Mouse (Mus musculus): ENCODE measurements at regions not wholly inside any gene's neighbourhood (a gene's known extent, or its start where the extent isn't known, plus 50 kb on each side); places are given as distances from the start of the nearest gene placed in this dataset.

DNA sequence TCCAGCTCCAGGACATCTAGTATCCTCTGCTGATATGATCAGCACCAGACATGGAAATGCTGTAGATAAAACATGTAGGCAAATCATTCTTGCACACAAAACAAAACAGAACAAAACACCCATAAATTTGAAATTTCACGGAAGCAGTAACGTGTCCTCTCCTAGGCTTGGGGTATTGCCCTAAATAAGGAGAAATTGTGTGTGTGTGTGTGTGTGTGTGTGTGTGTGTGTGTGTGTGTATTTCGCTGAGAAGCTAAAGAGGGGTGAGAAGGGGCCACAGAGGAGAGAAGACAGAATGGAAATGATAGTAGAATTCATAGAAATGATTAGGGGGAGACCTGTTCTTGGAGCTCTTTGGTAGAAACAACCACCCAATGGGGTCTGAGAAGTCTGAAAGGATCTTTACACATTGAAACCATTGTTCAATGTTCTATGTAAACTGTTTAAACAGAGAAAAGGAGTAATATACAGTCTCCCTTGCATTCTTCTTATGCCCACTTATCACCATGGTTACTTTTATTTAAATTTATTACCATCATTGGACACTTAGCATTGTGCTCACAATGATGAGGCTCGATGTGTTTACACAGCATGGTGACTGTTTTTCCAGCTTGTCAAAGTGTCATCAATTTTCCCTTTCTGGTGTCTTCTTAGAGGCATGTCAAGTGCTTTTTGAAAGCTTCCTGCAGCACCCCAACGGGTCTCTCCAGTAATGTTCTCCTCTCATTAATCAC is 317.3 kb upstream of the 4933412E24Rik start:
- 62% methylated on average over 5 of the region's 5 CpGs for WGBS
- TF ChIP-seq CTCF (IDR thresholded peaks at IDR 0.05; ENCODE audit: extremely low read depth, insufficient read depth, insufficient read length, insufficient replicate concordance) (no peak), POLR2A (IDR thresholded peaks at IDR 0.05; ENCODE audit: low read depth, low read length) (no peak)
- H3K27ac ChIP-seq (ENCODE audit: insufficient read depth, low read length) = no peak overlapping the region
- DNase-seq (ENCODE audit: low read depth in 1 of 2, low spot score in 2 of 2) = no peak
- H3K36me3 ChIP-seq (ENCODE audit: control insufficient read depth, insufficient read depth, low read length) = no peaks in the 10 kb centered on the region
- no peaks in the 10 kb centered on the region for H3K27me3 ChIP-seq (ENCODE audit: control insufficient read depth, insufficient read depth, low read length)
- no peaks in the 10 kb centered on the region for H3K4me1 ChIP-seq (ENCODE audit: control insufficient read depth, insufficient read depth, insufficient read length)
- no peak overlapping the region for H3K4me3 ChIP-seq (ENCODE audit: extremely low read depth, insufficient read depth, insufficient read length)

DNA sequence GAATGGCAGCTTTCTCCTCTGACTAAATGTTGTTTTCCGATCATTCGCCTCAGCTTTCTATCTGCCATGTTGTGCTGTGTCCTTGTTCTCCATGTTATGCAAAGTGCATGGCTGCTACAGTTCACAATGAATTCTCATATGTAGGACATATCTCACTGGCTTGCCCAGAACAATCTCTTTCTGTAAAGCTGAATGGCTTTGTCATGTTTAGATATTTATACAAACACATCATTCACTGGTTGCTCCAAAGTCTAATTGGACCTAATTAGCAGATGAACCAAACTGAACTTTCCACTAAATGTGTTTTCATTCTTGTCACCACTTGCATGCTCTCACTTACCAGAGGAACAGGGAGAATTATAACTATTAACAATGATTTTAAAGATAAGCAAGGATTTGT is 301.2 kb upstream of the 4933412E24Rik start:
- Histone ChIP-seq H3K27me3 (ENCODE audit: control insufficient read depth, insufficient read depth, low read length) (no peaks in the 10 kb centered on the region), H3K4me3 (ENCODE audit: extremely low read depth, insufficient read depth, insufficient read length) (no peak overlapping the region), H3K4me1 (ENCODE audit: control insufficient read depth, insufficient read depth, insufficient read length) (no peaks in the 10 kb centered on the region), H3K27ac (ENCODE audit: insufficient read depth, low read length) (no peak overlapping the region), H3K36me3 (ENCODE audit: control insufficient read depth, insufficient read depth, low read length) (no peaks in the 10 kb centered on the region)
- TF ChIP-seq CTCF (IDR thresholded peaks at IDR 0.05; ENCODE audit: extremely low read depth, insufficient read depth, insufficient read length, insufficient replicate concordance) (no peak), POLR2A (IDR thresholded peaks at IDR 0.05; ENCODE audit: low read depth, low read length) (no peak)
- DNase-seq (ENCODE audit: low read depth in 1 of 2, low spot score in 2 of 2) = no peak
- 93% methylated on average over 2 of the region's 2 CpGs for WGBS

DNA sequence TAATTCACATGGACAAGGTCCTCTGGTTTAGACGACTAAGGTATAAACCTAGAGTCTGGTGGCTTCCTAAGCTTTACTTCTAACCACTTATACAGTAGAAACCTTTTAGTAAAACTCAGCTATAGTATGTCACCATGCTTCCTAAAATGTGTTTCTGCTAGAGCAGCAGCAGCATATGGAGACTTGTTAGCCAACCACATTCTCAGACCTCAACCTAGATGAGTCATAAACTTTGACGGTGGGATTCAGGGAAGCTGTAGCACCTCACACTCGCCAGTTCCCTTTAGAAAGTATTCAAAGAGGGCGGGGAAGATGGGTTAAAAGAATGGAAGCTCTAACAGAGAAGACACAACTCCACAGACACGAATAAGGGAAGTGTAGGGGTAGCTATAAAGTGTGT is 298.8 kb upstream of the 4933412E24Rik start:
- 53% methylated on average over 5 of the region's 5 CpGs for WGBS
- no peaks in the 10 kb centered on the region for H3K4me1 ChIP-seq (ENCODE audit: control insufficient read depth, insufficient read depth, insufficient read length)
- H3K27ac ChIP-seq (ENCODE audit: insufficient read depth, low read length) = no peak overlapping the region
- H3K36me3 ChIP-seq (ENCODE audit: control insufficient read depth, insufficient read depth, low read length) = no peaks in the 10 kb centered on the region
- no peak overlapping the region for H3K4me3 ChIP-seq (ENCODE audit: extremely low read depth, insufficient read depth, insufficient read length)
- H3K27me3 ChIP-seq (ENCODE audit: control insufficient read depth, insufficient read depth, low read length) = no peaks in the 10 kb centered on the region
- TF ChIP-seq CTCF (IDR thresholded peaks at IDR 0.05; ENCODE audit: extremely low read depth, insufficient read depth, insufficient read length, insufficient replicate concordance) (no peak), POLR2A (IDR thresholded peaks at IDR 0.05; ENCODE audit: low read depth, low read length) (no peak)
- no peak for DNase-seq (ENCODE audit: low read depth in 1 of 2, low spot score in 2 of 2)

DNA sequence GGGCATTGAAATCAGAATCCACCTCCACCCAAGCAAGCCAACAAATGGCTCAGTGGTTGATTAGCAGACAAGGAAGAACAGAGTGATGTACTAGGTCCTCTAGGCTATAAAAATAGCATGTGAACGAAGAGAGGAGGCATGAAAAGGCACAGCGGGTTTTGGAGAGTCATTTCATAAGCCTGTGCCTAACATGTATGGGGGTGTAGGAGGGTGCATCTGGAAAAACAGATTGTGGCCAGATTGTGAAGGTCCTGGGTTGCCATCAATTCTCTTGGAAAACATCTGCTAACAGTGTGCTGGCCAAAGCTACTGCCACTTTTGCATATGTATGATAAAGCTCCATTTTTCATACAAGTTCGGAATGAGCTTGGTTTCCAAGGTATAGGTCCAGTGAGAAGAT is 293.5 kb upstream of the 4933412E24Rik start:
- Histone ChIP-seq H3K4me3 (ENCODE audit: extremely low read depth, insufficient read depth, insufficient read length) (no peak overlapping the region), H3K4me1 (ENCODE audit: control insufficient read depth, insufficient read depth, insufficient read length) (no peaks in the 10 kb centered on the region), H3K27ac (ENCODE audit: insufficient read depth, low read length) (no peak overlapping the region), H3K36me3 (ENCODE audit: control insufficient read depth, insufficient read depth, low read length) (no peaks in the 10 kb centered on the region), H3K27me3 (ENCODE audit: control insufficient read depth, insufficient read depth, low read length) (no peaks in the 10 kb centered on the region)
- no peak for DNase-seq (ENCODE audit: low read depth in 1 of 2, low spot score in 2 of 2)
- 78% methylated on average over 3 of the region's 3 CpGs for WGBS
- TF ChIP-seq CTCF (IDR thresholded peaks at IDR 0.05; ENCODE audit: extremely low read depth, insufficient read depth, insufficient read length, insufficient replicate concordance) (no peak), POLR2A (IDR thresholded peaks at IDR 0.05; ENCODE audit: low read depth, low read length) (no peak)

DNA sequence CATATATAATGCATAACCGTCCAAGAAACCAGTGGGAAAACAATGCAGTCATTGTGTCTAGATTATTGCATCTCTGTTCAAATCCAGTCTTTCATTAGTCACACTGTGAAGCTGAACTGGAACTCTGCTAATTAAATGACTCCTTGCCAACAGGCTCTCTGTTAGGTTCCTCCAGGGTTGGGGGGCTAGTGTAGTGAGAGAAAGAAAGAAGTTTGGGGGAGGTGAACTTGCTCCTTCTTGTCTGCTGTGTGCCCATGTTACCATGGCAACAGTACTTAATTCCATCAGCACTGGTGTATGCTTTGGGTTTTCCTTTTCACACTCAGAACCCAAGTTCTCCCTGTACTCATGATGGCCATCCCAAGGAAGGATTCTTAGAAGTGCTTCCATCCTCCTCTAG is 292.6 kb upstream of the 4933412E24Rik start:
- Histone ChIP-seq H3K4me1 (ENCODE audit: control insufficient read depth, insufficient read depth, insufficient read length) (no peaks in the 10 kb centered on the region), H3K4me3 (ENCODE audit: extremely low read depth, insufficient read depth, insufficient read length) (no peak overlapping the region), H3K27ac (ENCODE audit: insufficient read depth, low read length) (no peak overlapping the region), H3K36me3 (ENCODE audit: control insufficient read depth, insufficient read depth, low read length) (no peaks in the 10 kb centered on the region), H3K27me3 (ENCODE audit: control insufficient read depth, insufficient read depth, low read length) (no peaks in the 10 kb centered on the region)
- no peak for DNase-seq (ENCODE audit: low read depth in 1 of 2, low spot score in 2 of 2)
- WGBS = 81% methylated on average over 1 of the region's 1 CpGs
- TF ChIP-seq POLR2A (IDR thresholded peaks at IDR 0.05; ENCODE audit: low read depth, low read length) (no peak), CTCF (IDR thresholded peaks at IDR 0.05; ENCODE audit: extremely low read depth, insufficient read depth, insufficient read length, insufficient replicate concordance) (no peak)

DNA sequence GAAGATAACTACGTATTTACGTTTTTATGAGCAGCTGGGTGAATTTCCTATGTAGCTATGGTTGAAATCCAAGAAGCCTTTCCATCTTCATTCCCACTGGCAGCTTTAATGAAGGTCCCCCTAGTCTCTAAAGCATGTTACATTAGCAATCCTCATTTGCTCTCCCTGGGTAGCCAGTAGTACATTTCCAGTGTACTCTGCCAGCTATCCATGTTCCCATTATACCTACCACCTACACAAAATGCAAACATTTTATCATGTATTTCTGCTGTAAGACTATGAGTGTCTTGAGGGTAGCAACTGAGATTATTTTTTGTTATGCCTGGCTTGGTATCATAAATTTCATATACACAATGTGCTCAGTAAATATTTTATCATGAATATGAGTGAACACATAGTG is 291.7 kb upstream of the 4933412E24Rik start:
- no peak for TF ChIP-seq POLR2A (IDR thresholded peaks at IDR 0.05; ENCODE audit: low read depth, low read length)
- no peak for TF ChIP-seq CTCF (IDR thresholded peaks at IDR 0.05; ENCODE audit: extremely low read depth, insufficient read depth, insufficient read length, insufficient replicate concordance)

DNA sequence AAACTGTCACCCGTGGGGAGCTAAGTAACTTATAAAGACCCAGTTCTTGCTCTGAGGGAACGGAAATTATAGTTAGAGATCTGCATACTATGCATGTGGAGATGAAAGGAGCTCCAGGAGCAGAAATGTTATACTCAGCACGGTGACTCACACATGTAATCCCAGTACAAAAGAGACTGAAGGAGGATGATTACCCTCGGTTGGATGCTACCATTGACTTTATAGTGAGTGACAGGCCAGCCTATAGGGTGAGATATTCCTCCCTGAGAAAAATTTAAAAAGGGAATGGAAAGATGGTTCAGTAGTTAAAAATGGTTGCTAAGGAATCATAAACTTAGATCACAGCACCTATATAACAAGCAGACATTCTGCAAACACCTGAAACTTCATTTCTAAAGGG is 287.1 kb upstream of the 4933412E24Rik start:
- TF ChIP-seq POLR2A (IDR thresholded peaks at IDR 0.05; ENCODE audit: low read depth, low read length) (no peak), CTCF (IDR thresholded peaks at IDR 0.05; ENCODE audit: extremely low read depth, insufficient read depth, insufficient read length, insufficient replicate concordance) (no peak)
- no peak for DNase-seq (ENCODE audit: low read depth in 1 of 2, low spot score in 2 of 2)
- WGBS = 86% methylated on average over 4 of the region's 4 CpGs
- no peaks in the 10 kb centered on the region for H3K4me1 ChIP-seq (ENCODE audit: control insufficient read depth, insufficient read depth, insufficient read length)
- H3K36me3 ChIP-seq (ENCODE audit: control insufficient read depth, insufficient read depth, low read length) = no peaks in the 10 kb centered on the region
- H3K4me3 ChIP-seq (ENCODE audit: extremely low read depth, insufficient read depth, insufficient read length) = no peak overlapping the region
- H3K27ac ChIP-seq (ENCODE audit: insufficient read depth, low read length) = no peak overlapping the region
- H3K27me3 ChIP-seq (ENCODE audit: control insufficient read depth, insufficient read depth, low read length) = no peaks in the 10 kb centered on the region

More for the DNA sequence above, 291.7 kb upstream of the 4933412E24Rik start:
- no peak overlapping the region for H3K27ac ChIP-seq (ENCODE audit: insufficient read depth, low read length)
- H3K4me3 ChIP-seq (ENCODE audit: extremely low read depth, insufficient read depth, insufficient read length) = no peak overlapping the region
- H3K4me1 ChIP-seq (ENCODE audit: control insufficient read depth, insufficient read depth, insufficient read length) = no peaks in the 10 kb centered on the region
- no peak for DNase-seq (ENCODE audit: low read depth in 1 of 2, low spot score in 2 of 2)
- H3K27me3 ChIP-seq (ENCODE audit: control insufficient read depth, insufficient read depth, low read length) = no peaks in the 10 kb centered on the region
- H3K36me3 ChIP-seq (ENCODE audit: control insufficient read depth, insufficient read depth, low read length) = no peaks in the 10 kb centered on the region
- WGBS = 98% methylated on average over 2 of the region's 2 CpGs

Data from spleen, adult 2 months (tissue).